Mouse (Mus musculus): ENCODE measurements around the gene Bcorl1.

- TF ChIP-seq CTCF (IDR thresholded peaks at IDR 0.05; ENCODE audit: control insufficient read depth, insufficient read depth, insufficient replicate concordance, low read depth, low read length) (no peak), POLR2A (IDR thresholded peaks at IDR 0.05; ENCODE audit: control insufficient read depth, low read depth, low read length) (no peak)
Measured at GRCm38 (mm10) chrX:48317444-48317843, 23.7 kb upstream of the Bcorl1 start.

All from testis, adult 2 months (tissue).